Mouse (Mus musculus) frontal cortex, postnatal 14 days (tissue): ENCODE measurements around the gene Dcaf11.

Source experiments
- DNase-seq, 2 experiments: peaks; one replicate each; pipeline ENCODE4 v3.0.0; 2022; ENCODE audit warnings: low spot score in 2 of 2

Dcaf11 gene

DNA sequence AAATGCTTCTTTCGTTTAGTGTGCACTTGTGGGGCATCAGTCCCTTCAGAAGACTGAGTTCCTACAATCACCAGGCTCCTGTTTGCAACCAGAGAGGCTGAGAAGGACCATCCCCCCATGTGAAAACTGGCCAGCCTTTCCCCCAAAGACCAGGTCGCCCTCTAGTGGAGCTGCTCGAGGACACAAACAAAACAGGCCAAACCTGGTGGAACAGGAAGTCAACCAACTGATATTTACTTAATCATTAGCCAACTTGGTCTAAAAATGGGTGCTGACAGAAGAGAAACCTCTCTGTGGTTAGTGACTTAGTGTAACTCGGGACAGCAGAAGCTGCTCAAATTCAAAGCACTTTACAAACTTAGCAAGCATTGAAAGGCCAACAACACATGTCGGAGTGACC is 2.8 kb upstream of the Dcaf11 start:
- peak in 1 of 2 experiments; percentile 56 for DNase-seq

DNA sequence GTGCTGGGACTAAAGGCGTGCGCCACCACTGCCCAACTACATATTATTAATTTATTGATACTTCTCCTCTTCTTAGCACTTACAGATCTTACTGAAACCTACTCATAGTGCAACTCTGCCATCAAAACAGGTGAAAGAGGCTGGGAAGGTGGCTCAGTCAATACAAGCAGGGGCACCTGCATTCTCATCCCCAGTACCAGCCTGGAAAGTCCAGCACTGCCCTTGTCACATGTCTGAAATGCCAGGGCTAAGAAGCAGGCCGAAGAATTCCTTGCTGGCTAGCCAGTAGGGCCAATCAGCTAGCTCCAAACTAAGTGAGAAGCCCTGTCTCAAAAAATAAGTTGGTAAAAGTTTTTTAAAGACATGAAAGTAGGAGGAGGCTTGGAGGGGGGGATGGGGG is 2.2 kb upstream of the Dcaf11 start:
- DNase-seq = no peak

DNA sequence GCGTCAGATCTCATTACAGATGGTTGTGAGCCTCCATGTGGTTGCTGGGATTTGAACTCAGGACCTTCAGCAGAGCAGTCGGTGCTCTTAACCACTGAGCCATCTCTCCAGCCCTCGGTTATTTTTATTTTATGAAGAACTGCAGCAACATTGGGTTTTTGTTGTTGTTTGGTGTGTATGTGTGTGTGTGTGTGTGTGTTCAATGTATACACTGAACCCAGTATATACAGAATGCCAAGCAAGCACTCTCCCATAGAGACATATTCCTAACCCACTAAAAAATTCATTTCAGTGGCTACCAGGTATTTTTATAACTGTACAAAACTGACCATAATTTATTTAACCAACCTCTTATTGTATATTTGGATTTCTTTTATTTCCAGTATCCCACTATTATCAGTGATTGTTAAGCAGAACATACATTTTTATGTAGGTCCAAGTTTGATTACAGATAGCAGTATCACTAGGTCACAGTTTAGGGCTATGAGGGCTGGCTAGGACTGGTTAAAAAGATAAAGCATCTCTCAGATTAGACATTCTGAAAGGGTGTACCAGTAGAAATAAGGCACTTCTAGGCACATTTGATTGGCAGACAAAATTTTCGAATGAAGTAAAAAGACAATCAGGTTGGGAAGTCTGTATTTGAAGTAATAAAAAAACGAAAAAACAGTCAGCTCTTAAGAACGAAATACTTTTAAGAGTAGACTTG is 912 bp upstream of the Dcaf11 start:
- DNase-seq = no peak

DNA sequence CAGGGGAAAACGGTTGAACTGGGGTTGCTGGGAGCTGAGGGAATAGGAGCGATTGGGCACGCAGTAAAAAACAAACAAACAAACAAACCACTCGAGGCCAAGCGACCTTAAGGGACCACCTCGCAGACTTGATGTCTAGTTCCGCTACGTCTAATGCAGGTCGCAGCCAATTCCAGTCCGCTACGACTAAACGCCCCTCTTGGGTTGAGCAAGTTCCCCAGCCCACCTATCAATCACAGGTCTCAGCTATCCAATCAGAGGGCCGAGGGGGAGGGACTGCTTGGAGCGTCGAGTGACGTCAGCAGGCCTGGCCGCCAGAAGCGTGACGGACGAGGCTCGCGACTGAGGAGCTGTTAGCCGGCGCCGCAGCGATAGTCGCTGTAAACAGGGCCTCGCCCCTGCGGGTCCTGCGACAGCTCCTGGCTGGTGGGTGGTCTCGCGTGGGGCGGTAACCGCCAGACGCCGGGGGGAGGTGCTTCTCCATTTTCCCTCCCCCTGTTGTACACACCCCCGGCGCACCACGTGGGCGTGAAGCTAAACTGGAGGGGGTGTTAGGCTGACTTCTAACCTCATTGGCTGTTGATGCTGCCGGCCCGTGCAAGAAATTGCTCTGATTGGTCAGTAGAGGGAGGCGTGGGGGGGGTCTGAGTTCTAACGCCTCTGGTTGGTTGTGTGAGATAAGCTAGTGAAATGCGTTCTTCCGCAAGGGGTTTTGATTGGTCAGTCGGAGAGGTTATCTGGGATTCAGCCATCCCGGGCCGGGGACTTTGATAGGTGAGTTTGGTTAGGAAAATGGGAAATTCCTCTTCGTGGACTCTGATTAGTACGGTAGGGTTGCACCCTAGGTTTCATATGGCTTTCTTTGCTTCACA is 632 bp downstream of the Dcaf11 start, which contains the start of gene A730061H03Rik:
Gene A730061H03Rik, minus strand, starts transcription at position 205 of the 872 bp plus-strand sequence.
- DNase-seq = peak; percentile 97 to 99

DNA sequence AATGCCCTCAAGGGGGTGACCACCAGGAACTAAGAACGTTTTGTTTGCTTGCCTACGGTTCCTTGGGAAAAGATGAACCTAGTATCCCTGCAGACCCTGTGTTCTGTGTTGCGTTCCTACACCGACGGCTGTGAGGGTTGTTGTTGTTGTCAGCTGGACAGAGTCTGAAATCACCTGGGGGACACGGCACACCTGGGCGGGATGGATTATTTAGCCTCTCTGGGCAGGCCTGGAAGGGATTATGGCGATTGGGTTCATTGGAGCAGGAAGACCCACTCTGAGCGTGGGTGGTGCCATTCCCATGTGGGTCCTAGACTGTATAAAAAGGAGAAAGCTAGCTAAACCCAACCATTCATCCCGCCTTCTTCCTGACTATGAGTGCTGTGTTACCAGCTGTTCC is 2.1 kb downstream of the Dcaf11 start:
- DNase-seq = no peak

DNA sequence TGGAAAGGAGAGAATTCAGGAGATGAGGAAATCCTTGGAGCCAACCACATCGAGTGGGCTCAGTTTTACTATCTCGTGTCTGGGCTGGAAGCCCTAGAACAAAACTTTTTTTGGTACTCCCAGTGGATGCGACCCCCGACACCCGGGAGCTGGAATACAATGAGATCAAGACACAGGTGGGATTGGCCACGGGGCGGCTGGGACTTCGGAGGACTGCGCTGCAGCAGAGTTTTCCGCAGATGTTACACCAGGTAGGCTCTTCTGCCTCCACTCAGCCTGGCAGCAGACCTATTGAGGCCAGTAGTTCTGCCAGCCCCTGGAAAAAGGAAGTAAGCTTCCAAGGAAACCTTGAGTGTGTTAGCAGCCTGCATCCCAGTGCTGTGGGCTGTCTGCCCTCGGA is 3.4 kb downstream of the Dcaf11 start:
- DNase-seq = no peak

DNA sequence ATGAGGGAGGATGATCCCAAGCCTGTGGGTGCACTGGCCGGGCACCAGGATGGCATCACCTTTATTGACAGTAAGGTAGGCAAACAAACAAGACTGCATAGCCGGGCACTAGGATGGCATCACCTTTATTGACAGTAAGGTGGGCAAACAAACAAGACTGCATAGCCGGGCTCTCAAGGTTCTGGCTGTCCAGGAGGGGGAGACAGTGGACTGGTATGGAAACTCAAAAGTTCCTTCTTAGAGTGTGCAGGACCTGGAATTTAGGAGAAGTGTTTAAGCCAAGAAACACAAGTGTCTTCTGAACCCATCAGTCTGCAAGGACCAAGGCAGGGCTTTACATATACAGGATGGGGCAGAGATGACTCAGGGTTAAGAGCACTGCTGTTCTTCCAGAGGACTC is 5.9 kb downstream of the Dcaf11 start:
- no peak for DNase-seq

DNA sequence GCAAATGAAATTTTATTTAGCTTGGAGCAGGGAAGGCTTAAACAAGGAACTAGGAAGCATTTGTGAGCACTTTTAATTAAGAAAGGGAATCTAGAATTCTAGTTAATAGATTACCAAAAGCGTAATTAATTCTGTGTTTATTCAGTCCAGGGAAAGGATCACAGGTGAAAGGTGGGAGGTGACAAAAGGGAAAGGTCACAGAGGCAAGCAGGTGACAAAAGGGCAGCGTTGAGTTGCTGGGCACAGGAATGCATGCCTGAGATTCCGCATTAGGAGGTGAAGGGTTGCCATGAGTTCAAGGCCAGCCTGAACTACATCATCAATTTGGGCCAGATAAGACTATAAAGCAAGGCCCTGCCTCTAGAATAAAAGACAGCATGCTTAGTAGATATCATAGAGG is 7.7 kb downstream of the Dcaf11 start:
- DNase-seq = no peak

DNA sequence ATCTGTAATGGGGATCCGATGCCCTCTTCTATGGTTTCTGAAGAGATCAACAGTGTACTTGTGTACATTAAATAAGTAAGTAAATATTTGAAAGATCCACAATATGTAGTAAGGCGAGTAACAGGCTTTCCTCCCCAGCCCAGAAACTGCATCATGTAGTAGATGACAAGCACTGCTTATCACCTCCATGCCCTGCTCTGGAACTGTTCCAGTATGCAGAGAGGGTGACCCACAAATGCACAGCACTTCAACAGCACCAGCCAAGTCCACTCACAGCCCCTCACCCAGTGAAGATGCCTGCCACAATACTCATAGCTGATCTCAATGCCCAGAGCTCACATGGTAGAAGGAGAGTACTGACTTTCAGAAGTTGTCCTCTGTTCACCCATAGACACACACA is 10.8 kb downstream of the Dcaf11 start:
- no peak for DNase-seq

DNA sequence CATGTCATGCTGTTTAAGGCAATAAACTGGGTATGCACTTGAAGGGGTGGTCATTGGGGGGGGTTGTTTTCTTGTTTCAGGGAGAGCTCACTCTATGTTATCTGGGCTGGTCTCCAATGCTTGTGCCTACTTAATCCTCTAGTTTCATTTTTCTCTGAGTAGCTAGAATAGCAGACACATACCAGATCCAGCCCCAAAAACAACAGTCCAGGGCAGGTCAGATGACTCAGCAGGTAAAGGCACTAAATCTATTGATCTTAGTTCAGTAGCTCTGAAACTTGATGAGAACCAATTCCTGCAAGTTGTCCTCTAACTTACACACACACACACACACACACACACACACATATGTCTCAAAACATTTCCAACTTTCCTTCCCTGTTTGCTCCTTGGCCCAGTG is 12.0 kb downstream of the Dcaf11 start:
- DNase-seq = no peak

DNA sequence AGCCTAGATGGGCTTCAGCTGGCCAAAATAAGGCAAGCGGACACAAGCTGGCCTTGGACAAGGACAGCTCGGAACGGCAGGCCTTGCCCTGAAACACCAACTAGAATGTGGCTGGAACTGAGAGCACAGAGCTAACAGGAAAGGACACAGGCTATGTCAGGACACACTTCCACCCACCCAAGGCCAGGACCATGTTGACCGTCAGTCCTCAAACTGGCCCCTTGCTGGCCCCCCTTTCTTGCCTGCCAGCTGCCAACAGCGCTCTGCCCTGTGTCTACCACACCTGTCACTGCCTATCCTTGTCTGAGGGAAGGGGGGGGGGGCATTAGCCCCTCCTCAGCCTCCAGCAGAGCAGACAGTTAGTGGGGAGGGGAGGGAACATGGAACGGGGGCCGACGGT is 15.5 kb downstream of the Dcaf11 start, which contains the start of gene Fitm1:
Gene Fitm1, plus strand, starts transcription at position 316 of the 400 bp plus-strand sequence.
- no peak for DNase-seq

DNA sequence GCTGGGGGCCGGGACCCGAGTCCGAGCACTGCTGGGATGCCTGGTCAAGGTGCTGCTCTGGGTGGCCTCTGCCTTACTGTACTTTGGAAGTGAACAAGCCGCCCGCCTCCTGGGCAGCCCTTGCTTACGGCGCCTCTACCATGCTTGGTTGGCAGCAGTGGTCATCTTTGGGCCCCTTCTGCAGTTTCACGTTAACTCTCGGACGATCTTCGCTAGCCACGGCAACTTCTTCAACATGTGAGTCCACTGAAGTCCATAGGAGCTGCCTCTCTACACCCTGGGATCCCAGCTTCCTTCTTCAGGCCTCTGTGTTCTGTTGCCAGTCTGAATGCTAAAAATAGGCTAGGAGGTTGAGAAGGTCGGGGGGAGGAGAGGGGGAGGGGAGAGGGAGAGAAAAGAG is 15.9 kb downstream of the Dcaf11 start:
- DNase-seq = no peak

DNA sequence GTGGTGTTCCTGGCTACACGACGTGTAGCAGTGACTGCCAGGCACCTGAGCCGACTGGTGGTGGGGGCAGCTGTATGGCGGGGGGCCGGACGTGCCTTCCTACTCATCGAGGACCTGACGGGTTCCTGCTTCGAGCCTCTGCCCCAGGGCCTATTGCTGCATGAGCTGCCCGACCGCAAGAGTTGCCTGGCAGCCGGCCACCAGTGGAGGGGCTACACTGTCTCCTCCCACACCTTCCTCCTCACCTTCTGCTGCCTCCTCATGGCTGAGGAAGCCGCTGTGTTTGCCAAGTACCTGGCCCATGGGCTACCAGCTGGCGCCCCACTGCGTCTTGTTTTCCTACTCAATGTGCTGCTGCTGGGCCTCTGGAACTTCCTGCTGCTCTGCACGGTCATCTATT is 16.6 kb downstream of the Dcaf11 start:
- no peak for DNase-seq

DNA sequence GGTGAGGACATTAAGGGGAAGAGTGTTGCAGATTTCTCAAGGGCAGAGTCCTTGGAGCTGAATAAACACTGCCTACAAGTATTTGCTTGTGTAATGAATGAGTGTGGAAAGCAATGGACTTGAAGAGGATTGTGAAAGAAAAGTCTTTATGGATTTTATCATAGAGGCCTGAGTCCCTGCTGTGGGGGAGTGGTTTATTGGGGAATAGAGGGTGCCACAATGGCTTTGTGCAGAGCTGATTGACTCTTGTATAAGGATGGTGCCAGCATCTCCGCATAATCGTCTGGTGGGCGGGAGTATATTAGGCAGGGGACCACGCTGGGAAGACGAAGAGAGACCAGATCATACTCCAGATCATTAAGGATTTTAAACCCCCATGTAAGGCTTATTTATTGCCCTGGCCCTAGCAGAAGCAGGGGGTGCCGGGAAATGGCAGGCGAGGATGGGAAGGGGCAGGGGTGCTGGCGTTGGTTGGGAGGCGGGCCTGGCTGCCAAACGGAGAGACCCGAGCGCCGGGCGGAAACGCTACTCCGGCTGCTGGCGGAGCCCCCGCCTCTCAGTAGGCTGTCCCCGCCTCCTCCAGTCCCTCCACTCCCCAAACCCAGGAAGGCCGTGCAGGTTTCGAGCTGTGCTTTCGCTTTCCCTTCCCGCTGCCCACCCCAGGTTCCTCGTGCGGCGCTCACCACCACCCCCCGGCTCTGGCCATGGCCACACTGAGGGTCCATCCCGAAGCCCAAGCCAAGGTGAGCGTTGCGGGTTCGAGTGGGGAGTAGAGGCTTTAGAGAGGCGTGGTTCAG is 18.3 kb downstream of the Dcaf11 start, which contains the start of gene Psme1:
Gene Psme1, plus strand, starts transcription at position 253 of the 797 bp plus-strand sequence.
- peak; percentile 54 to 68 for DNase-seq

DNA sequence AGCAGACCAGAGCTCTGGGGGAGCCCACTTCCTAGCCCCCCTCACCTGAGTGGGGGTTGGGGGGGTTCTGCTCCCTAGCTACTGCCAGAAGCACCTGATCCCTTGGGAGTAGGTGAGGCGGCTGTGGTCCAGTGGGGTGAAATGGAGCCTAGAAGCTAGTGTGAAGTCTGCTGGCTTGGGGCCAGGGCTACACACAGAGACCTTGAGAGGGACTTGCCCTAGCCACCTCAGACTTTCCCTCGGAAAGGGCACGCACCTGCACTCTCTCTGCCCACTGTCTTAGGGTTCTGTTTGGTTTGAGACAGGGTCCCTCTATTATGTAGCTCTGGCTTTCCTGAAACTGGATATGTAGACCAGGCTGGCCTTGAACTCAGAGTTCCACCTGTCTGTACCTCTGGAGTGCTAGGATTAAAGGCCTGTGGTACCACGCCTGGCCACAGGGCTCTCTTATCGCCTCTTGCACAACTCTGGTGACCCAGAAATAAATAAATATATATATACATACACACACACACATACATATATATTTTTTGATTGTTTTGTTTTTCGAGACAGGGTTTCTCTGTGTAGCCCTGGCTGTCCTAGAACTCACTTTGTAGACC is 19.0 kb downstream of the Dcaf11 start:
- no peak for DNase-seq

DNA sequence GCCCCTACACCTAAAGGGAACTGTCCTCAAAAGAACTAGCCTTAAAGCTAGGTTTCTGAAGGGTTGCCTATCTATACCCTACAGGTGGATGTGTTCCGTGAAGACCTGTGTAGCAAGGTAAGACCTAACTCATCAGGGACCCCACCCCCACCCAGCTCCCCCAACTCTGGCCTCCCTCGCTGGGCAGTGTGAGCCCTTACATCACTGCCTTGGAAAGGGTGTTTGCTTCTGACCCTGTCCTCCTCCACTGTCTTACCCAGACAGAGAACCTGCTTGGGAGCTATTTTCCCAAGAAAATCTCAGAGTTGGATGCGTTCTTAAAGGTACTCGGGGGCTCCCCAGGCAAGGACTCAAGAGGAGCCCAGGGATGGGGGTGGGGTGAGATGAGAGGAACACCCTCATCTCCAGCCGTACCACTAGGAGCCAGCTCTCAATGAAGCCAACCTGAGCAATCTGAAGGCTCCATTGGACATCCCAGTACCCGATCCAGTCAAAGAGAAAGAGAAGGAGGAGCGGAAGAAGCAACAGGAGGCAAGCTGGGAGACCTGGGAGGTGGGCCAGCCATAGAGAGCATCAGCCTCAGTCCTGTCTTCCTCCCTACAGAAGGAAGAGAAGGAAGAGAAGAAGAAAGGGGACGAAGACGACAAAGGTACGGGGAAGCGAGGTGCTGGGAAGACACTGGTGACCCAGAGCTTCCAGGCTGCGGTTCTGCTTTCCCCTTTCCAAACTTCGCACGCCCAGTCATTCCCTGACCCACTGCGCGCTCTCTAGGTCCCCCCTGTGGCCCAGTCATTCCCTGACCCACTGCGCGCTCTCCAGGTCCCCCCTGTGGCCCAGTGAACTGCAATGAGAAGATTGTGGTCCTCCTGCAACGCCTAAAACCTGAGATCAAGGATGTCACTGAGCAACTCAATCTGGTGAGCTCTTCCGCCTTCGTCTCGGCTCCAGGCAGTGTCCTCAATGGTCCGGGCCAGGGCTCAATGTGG is 20.0 kb downstream of the Dcaf11 start:
- DNase-seq = no peak

DNA sequence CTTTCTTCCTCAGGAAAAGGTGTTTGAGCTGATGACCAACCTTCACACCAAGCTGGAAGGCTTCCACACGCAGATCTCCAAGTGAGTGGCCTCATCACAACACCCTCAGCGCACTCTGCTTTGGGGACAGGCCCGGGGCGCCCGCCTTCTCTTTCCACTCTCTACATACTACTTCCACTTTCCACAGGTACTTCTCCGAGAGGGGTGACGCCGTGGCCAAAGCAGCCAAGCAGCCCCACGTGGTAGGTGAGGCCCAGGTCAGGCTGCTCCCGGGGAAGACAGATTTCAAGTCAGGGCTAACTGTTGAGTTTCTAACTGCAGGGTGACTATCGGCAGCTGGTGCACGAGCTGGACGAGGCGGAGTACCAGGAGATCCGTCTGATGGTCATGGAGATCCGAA is 20.9 kb downstream of the Dcaf11 start:
- DNase-seq = no peak

DNA sequence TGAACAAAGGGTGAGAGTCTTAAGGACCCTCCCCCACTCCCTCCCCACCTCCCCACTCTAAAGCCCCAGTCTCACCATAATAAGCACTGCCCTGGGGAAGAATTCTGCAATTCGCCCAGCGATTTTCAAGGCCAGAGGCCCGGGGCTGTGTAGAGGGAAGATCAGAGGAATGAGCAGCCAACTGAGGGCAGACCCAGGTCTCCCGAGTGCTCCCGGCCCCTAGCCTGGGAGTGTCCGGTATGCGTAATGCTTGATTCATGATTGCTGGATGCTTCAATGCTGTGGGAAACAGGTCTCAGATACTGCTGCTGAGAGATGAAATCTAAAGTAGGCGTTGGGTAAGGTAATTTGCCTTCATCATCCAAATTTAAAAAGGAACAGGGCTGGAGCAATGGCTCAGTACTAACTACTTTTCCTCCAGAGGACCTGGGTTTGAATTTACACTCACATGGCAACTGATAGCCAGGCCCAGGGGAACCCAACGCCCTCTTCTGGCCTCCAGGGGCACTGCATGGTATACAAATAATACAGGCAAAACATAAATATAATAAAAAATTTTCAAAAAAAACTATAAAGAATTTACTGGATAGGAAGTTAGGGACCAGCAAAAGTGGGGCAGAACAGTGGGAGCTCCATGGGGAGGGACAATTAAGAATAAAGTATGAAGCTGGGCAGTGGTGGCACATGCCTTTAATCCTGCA is 22.3 kb downstream of the Dcaf11 start:
- DNase-seq = no peak

DNA sequence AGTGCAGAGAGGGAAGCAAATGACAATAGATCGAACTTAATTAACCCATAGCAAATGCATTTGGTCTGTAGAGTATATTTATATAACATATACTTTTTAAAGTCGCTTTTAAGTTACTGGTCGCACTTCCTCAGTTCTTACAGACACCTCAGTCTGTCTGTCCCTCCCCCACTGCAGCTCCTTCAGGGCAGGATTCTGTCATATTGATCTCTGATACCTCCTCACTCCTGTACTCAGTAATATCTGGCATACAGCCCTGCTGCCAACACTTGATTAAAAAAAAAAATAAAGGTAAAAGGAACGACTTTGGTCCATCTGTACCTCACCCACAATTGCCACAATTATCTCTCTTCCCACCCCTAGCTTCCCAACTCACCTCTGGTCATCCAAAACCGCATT is 24.5 kb downstream of the Dcaf11 start:
- no peak for DNase-seq
